Mouse (Mus musculus) stomach, postnatal 0 days (tissue): ENCODE results near the gene Ctu1.
A peak's percentile ranks its signal among the peaks of the same experiment; 100 is the strongest.
"Not testable (repeated sequence)": the region's sequence is repeated elsewhere in the genome, so short reads cannot be mapped to it uniquely, and the experiment has no call there.

Source experiments
- CTCF ChIP-seq: IDR thresholded peaks from 2 replicates; pipeline ENCODE4 v1.5.1; 2016; ENCODE audit warnings: antibody characterized with exemption, low read depth, mild to moderate bottlenecking, moderate library complexity
- EP300 ChIP-seq: optimal IDR thresholded peaks from 2 replicates; pipeline ENCODE3; 2016; ENCODE audit warnings: antibody characterized with exemption

GRCm38 (mm10) chr7:43682511-43682910, 10.7 kb downstream of the Ctu1 start:
- TF ChIP-seq CTCF, result peak; percentile 60
- TF ChIP-seq EP300, result not testable (repeated sequence)
